Mouse (Mus musculus) midbrain, embryonic 13.5 days (tissue): ENCODE results near the gene Klf1. TPM values are rescaled to one million over a fixed set of nuclear protein-coding genes. Genes with fewer than 3 reads are reported as not detected.
A peak's percentile ranks its signal among the peaks of the same experiment; 100 is the strongest.

Source experiments
- ATAC-seq: fragments of 200-750 bp; cut with Nextera tagmentation; 2 replicates; pipeline ENCODE4 v1.8.0; 2017; ENCODE audit warnings: mild to moderate bottlenecking, moderate TSS enrichment, moderate library complexity
- H3K27ac ChIP-seq: fragments of 300-500 bp; sonication (generic); 2 replicates; pipeline ENCODE4 v1.5.1; 2015; ENCODE audit warnings: inconsistent platforms, mild to moderate bottlenecking, moderate library complexity
- H3K27me3 ChIP-seq: fragments of 300-500 bp; sonication (generic); 2 replicates; pipeline ENCODE4 v1.6.1; 2015; ENCODE audit warnings: mild to moderate bottlenecking, inconsistent platforms
- H3K36me3 ChIP-seq: fragments of 300-500 bp; sonication (generic); 2 replicates; pipeline ENCODE4 v1.6.1; 2015; ENCODE audit warnings: mild to moderate bottlenecking, inconsistent platforms
- H3K4me1 ChIP-seq: fragments of 300-500 bp; sonication (generic); replicated peaks from 2 replicates; pipeline ENCODE4 v1.6.1; 2015; ENCODE audit warnings: inconsistent platforms
- H3K4me2 ChIP-seq: fragments of 300-500 bp; sonication (generic); replicated peaks from 2 replicates; pipeline ENCODE4 v1.6.1; 2015; ENCODE audit warnings: moderate library complexity, mild to moderate bottlenecking, inconsistent platforms
- H3K4me3 ChIP-seq: fragments of 300-500 bp; sonication (generic); replicated peaks from 2 replicates; pipeline ENCODE4 v1.5.1; 2015; ENCODE audit warnings: mild to moderate bottlenecking, inconsistent platforms
- H3K9ac ChIP-seq: fragments of 300-500 bp; sonication (generic); replicated peaks from 2 replicates; pipeline ENCODE4 v1.6.1; 2015; ENCODE audit warnings: mild to moderate bottlenecking, inconsistent platforms
- H3K9me3 ChIP-seq: fragments of 300-500 bp; sonication (generic); 2 replicates; pipeline ENCODE4 v1.6.1; 2016; ENCODE audit warnings: mild to moderate bottlenecking, inconsistent platforms
- WGBS: fragments of 180-500 bp; shearing (Covaris S2); methylation state at CpG from one replicate; pipeline ENCODE4 v1.1.7; 2015; 5-methylcytosine and 5-hydroxymethylcytosine counted together
- polyA plus RNA-seq: library from polyadenylated mRNA; unstranded; fragments of >200 nt; fragmentation: Nextera tagmentation; extraction: Ambion mirVana; gene quantifications from 2 replicates; pipeline ENCODE4 v1.2.1, GENCODE M21; 2015

The Klf1 gene
- polyA plus RNA-seq, 1 experiment from 2014 or later: 0.97 TPM

DNA sequence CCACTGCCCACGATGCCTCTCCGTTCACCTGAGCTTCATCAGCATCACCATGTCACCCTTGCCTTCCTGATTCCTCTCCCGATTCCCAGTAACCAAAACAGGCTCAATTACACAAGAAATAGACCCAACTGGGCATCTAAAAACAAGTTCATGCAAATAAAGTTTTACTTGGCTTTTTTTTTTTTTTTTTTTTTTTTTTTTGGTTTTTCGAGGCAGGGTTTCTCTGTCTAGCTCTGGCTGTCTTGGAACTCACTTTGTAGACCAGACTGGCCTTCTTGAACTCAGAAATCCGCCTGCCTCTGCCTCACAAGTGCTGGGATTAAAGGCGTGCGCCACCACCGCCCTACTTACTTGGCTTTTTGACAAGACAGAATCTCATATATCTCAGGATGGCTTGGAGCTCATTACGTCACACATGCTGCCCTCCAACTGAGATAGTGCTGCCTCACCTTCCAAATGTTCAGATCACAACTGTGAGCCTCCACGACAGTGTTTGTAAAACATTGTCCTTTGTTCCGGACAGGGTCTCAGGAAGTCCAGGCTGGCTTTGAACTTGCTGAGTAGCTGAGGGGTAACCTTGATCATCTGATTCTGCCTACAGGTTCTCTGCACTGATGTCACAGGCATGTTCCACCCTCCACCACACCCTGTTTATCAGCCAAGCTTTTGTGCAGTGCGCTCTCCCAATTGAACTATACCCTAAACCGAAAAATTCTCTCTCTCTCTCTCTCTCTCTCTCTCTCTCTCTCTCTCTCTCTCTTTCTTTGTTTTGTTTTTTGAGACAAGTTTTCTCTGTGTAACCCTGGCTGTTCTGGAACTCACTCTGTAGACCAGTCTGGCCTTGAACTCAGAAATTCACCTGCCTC lies 36.1 kb downstream of the Klf1 start:
- Histone ChIP-seq H3K36me3 (peaks cover 6% of the 10 kb centered on the region), H3K9ac (peak overlapping the region; percentile 98), H3K27ac (peak overlapping the region; percentile 97), H3K4me1 (peaks cover 38% of the 10 kb centered on the region), H3K4me3 (peak overlapping the region; percentile 89), H3K9me3 (no peaks in the 10 kb centered on the region), H3K27me3 (peaks cover 23% of the 10 kb centered on the region), H3K4me2 (peak overlapping the region; percentile 73)
- no peak for ATAC-seq
- WGBS: 69% methylated on average over 13 of the region's 13 CpGs

DNA sequence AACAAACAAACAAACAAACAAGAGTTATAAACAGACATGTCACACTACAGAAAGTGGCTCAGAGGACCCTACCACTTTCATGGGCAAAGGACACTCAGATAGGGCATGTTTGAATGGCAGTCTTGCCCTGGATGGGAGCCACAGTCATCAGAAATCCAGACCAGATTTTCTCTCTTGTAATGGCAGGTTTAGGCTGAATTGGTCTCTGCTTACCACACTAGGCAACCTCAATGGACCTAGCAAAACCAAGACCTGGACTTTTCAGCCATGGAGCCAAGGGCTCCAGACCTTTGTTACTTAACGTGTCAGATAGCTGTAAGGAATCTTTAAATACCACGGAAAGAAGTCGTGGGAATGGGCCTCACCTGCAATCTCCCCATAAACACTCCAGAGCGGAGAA lies 42.0 kb downstream of the Klf1 start:
- Histone ChIP-seq H3K4me3 (no peak overlapping the region), H3K9ac (no peak overlapping the region), H3K36me3 (no peaks in the 10 kb centered on the region), H3K4me2 (no peak overlapping the region), H3K4me1 (peaks cover 34% of the 10 kb centered on the region), H3K27ac (no peak overlapping the region), H3K9me3 (no peaks in the 10 kb centered on the region), H3K27me3 (peaks cover 55% of the 10 kb centered on the region)
- 21% methylated on average over 4 of the region's 4 CpGs for WGBS
- ATAC-seq: no peak

DNA sequence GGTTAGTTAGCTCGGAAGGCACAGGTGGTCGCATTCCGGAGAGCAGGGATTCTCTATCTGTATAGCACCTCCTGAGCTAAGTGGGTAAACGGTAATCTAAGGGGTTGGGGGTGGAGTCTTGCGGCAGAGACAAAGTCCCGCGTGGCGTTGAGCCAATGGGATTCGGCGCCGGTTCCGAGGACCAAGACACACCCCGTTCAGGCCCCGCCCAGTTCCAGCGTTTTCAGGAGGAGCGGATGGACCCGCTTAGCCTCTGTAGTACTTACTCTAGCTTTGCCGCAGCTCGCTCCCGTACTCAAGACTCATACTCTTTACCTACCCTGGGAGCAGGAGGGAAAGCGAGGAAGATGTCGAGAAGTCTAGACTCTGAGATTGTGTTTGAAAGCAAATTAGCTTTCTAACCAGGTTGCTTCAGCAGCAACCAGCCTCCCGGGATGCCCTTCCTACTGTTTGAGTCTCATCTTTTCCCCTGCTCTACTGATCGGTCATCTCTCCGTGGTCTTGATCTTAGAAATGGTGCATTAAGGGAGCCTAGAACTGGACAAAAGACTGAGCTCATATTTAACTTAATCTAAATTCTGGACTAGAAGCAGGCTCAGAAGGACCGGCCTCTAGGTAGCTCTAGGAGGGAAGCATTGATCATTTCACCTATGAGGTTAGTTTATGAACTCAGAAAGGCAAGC lies 42.9 kb downstream of the Klf1 start:
- Histone ChIP-seq H3K4me2 (peak overlapping the region; percentile 92), H3K4me3 (peak overlapping the region; percentile 68), H3K4me1 (peaks cover 34% of the 10 kb centered on the region), H3K9ac (no peak overlapping the region), H3K36me3 (no peaks in the 10 kb centered on the region), H3K27me3 (peaks cover 59% of the 10 kb centered on the region), H3K9me3 (no peaks in the 10 kb centered on the region), H3K27ac (no peak overlapping the region)
- 2% methylated on average over 26 of the region's 26 CpGs for whole genome bisulfite sequencing
- peak; percentile 13; the same call in 1 of the 2 replicates for ATAC-seq

DNA sequence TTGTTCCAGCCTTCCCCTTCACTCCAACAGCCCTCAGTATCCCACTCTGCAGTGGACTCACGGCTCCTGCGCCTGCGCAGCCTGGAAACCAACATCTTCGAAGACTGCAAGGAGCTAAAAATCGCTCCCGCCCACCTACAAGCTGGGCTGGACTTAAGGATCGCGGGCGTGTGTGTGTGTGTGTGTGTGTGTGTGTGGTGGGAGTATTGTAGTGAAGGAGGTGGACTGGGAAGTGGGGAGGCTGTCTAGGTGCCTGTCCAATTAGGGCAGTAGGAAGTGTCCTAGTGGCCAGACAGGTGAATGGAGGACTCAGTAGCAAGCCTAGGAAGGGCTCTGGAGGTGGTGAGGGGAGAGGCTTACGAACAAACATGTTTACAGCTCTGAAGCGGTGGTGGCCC lies 43.5 kb downstream of the Klf1 start:
- Histone ChIP-seq H3K27me3 (peaks cover 65% of the 10 kb centered on the region), H3K9ac (peak overlapping the region; percentile 76), H3K4me1 (peaks cover 34% of the 10 kb centered on the region), H3K4me2 (peak overlapping the region; percentile 92), H3K4me3 (peak overlapping the region; percentile 68), H3K36me3 (no peaks in the 10 kb centered on the region), H3K9me3 (no peaks in the 10 kb centered on the region), H3K27ac (peak overlapping the region; percentile 69)
- ATAC-seq: peak; percentile 77
- 2% methylated on average over 11 of the region's 11 CpGs for WGBS

DNA sequence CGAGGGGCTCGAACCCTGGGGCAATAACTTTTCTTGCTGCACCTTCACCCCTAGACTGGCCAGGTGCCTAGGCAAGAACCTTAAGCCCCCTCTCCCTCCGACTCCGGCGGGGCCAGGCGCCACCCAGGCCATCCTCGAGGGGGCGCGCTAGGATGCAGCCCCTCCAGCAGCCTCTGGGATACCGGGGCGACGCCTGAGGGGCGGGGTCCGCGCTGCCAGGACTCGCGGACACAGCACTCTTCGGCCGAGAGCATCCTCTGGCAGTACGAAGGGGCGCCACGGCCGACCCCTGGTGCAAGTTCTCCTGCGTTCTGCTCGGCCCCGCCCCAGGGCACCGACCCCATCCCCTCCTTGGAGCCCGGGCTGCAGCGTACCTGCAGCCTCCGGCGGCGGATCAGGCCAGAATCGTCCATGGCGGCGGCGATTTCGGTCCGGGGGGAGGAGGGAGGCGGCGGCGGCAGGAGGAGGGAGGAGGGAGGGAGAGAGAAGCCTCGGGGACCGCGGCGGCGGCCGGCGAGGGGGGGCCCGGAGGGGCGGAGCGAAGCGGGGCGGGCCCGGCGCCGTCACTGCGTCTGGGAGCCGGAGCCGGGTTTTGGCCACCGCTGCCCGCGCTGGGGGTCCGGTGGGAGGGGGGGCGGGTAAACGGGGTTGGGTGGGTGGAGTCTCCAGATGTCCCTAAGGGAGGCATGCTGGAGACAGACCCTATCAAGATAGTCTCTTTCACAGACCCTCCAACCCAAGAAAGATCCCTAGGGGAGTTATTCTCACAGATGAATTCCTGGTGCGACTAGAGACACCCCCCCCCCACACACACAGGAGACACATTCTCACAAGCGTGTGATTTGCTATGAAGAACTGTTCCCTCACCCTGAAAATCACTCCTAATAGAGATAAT lies 44.2 kb downstream of the Klf1 start:
- Histone ChIP-seq H3K4me3 (peak overlapping the region; percentile 68), H3K9ac (peak overlapping the region; percentile 76), H3K4me2 (peak overlapping the region; percentile 92), H3K27ac (peak overlapping the region; percentile 69), H3K4me1 (peaks cover 34% of the 10 kb centered on the region), H3K9me3 (no peaks in the 10 kb centered on the region), H3K27me3 (peaks cover 72% of the 10 kb centered on the region), H3K36me3 (no peaks in the 10 kb centered on the region)
- ATAC-seq: peak; percentile 77
- WGBS: under 1% methylated on average over 51 of the region's 67 CpGs

DNA sequence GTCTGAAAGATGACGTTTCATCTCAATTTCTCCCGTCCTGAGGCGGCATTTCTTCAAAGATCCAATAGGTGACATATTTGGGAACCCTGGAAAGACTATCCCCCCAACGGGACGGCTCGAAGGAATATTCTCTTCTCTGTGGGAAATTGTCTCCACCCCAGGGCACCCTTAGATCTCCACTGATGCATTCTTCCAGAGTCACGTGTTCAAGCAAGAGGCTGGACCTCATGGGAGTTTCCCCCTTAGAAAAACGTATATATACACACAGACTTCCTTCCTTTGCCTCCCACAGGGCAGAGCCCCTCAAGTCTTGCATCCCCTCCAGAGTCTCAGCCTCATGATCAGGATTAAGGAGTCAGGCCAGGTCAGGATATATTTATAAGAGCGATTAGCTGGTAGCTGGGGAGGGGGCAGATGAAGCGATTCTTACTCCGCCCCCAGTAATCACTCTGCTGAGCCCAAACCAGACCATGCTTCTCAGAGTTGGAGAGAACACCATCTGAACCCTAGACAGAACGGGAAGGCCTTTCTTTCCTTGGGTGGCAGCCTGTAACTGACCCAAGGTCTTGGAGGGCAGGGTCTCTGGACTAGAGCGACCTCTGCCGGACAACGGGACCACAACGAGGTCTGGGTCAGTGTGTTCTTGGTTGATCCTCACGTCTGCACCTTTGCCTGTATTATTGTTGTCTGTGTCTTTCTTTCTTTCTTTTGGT lies 45.0 kb downstream of the Klf1 start, which contains the start of gene Rtbdn:
Rtbdn (plus strand) TSS at position 464 of the 713 bp plus-strand sequence.
- peaks cover 76% of the 10 kb centered on the region for H3K27me3 ChIP-seq
- peak within 1 kb of the TSS; percentile 68 for H3K4me3 ChIP-seq
- H3K36me3 ChIP-seq: no peaks in the 10 kb centered on the region
- ATAC-seq: peak; percentile 25; the same call in 1 of the 2 replicates
- peaks cover 34% of the 10 kb centered on the region for H3K4me1 ChIP-seq
- H3K4me2 ChIP-seq: peak within 1 kb of the TSS; percentile 92
- 6% methylated on average over 17 of the region's 17 CpGs for WGBS
- H3K9ac ChIP-seq: peak within 1 kb of the TSS; percentile 76
- H3K9me3 ChIP-seq: no peaks in the 10 kb centered on the region
- H3K27ac ChIP-seq: peak within 1 kb of the TSS; percentile 69

DNA sequence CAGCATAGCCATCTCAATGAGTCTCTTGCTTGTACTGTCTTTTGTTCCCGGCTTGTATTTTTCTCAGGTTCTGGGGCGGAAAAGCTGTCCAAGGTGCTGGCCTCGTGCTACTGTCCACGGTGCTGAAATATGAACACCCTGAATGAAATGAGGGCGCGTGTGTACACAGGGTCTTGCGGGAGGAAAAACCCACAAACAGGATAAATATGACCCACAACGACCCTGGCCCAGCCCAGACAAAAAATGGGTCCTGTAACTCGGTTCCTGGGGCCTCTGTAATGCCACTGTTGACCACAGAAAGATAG lies 45.5 kb downstream of the Klf1 start:
- Histone ChIP-seq H3K4me1 (peaks cover 34% of the 10 kb centered on the region), H3K9ac (no peak overlapping the region), H3K27ac (no peak overlapping the region), H3K27me3 (peaks cover 76% of the 10 kb centered on the region), H3K4me2 (peak overlapping the region; percentile 92), H3K36me3 (no peaks in the 10 kb centered on the region), H3K9me3 (no peaks in the 10 kb centered on the region), H3K4me3 (no peak overlapping the region)
- 12% methylated on average over 9 of the region's 9 CpGs for WGBS
- no peak for ATAC-seq

DNA sequence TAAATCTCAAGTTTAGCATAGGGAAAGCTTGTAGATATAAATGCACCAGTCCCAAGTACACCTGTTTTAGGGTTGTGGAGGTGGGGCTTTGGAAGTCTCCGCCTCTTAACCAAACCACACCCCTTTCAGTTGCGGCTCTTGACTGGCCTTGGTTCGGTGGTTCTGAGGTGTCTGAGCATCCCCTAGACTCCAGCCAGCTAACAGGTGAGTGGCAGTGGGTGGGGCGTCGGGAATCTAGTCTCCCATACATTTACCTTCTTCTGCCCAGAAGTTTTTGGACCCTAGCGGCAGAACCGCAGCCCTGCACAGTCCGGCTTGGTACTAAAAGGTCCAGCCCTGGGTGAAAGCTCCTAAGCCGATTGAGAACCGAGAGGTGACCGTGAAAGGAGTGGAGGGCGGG lies 48.0 kb downstream of the Klf1 start:
- H3K36me3 ChIP-seq: no peaks in the 10 kb centered on the region
- H3K27me3 ChIP-seq: peaks cover 71% of the 10 kb centered on the region
- WGBS: 15% methylated on average over 12 of the region's 12 CpGs
- no peak overlapping the region for H3K4me3 ChIP-seq
- no peak overlapping the region for H3K4me2 ChIP-seq
- H3K4me1 ChIP-seq: peaks cover 24% of the 10 kb centered on the region
- no peak for ATAC-seq
- no peaks in the 10 kb centered on the region for H3K9me3 ChIP-seq
- no peak overlapping the region for H3K27ac ChIP-seq
- no peak overlapping the region for H3K9ac ChIP-seq

DNA sequence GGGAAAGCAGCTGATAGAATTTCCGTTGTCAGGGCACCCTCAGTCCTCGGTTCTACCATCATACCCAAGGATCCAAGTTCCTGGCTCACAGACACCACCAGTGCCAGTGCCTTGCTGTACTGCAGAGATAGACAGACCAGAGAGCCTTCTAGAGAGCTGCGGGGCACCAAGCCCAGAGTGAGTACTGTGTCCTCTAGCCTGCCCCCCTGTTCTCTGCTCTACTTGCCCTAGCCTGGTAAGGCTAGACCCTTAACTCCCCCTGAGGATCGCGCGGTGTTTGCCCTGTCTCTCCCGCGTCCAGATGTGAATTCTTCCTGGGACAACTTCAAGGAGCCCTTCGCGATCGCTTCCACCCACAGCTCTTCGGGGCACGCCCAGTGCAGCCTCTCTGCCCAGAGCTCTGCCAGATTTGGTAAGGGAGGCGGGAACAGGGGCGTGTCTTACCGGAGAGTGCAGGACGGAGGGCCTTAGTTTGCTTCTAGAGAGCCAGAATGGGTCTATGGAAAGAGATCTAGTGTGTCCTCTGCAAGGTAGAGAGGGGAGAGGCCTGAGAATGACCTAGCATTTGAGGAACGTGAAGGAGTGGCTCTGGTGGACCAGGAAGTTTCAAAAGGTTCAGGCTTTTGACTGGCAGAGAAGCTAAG lies 51.0 kb downstream of the Klf1 start:
- WGBS: 12% methylated on average over 18 of the region's 18 CpGs
- no peak for ATAC-seq

More for the DNA sequence above, 51.0 kb downstream of the Klf1 start:
- Histone ChIP-seq H3K4me1 (no peaks in the 10 kb centered on the region; the same call in 1 of the 2 replicates), H3K9me3 (no peaks in the 10 kb centered on the region), H3K4me3 (no peak overlapping the region), H3K27me3 (peaks cover 49% of the 10 kb centered on the region), H3K4me2 (no peak overlapping the region), H3K27ac (no peak overlapping the region), H3K36me3 (peaks cover 6% of the 10 kb centered on the region), H3K9ac (no peak overlapping the region)
